Mouse (Mus musculus) midbrain, embryonic 12.5 days (tissue): ENCODE measurements around the gene Gpr4. TPM values are rescaled to one million over a fixed set of nuclear protein-coding genes. Genes with fewer than 3 reads are reported as not detected.

ENCODE experiments used
- ATAC-seq: fragments of 200-750 bp; cut with Nextera tagmentation; 2 replicates; pipeline ENCODE4 v1.8.0; 2017; ENCODE audit warnings: low read depth, moderate TSS enrichment, moderate library complexity; ENCODE audit not compliant: low FRiP score
- H3K27ac ChIP-seq: fragments of 300-500 bp; sonication (generic); replicated peaks from 2 replicates; pipeline ENCODE4 v1.5.1; 2016; ENCODE audit warnings: mild to moderate bottlenecking
- H3K27me3 ChIP-seq: fragments of 300-500 bp; sonication (generic); 2 replicates; pipeline ENCODE4 v1.6.1; 2016; ENCODE audit warnings: mild to moderate bottlenecking
- H3K36me3 ChIP-seq: fragments of 300-500 bp; sonication (generic); 2 replicates; pipeline ENCODE4 v1.6.1; 2016
- H3K4me1 ChIP-seq: fragments of 300-500 bp; sonication (generic); 2 replicates; pipeline ENCODE4 v1.6.1; 2016
- H3K4me2 ChIP-seq: fragments of 300-500 bp; sonication (generic); replicated peaks from 2 replicates; pipeline ENCODE4 v1.6.1; 2016; ENCODE audit warnings: mild to moderate bottlenecking, moderate library complexity
- H3K4me3 ChIP-seq: fragments of 300-500 bp; sonication (generic); 2 replicates; pipeline ENCODE4 v1.5.1; 2016; ENCODE audit warnings: mild to moderate bottlenecking
- H3K9ac ChIP-seq: fragments of 300-500 bp; sonication (generic); replicated peaks from 2 replicates; pipeline ENCODE4 v1.6.1; 2016; ENCODE audit warnings: mild to moderate bottlenecking, moderate library complexity
- H3K9me3 ChIP-seq: fragments of 300-500 bp; sonication (generic); 2 replicates; pipeline ENCODE4 v1.6.1; 2016; ENCODE audit warnings: mild to moderate bottlenecking
- WGBS: fragments of 180-500 bp; shearing (Covaris S2); methylation state at CpG from one replicate; pipeline ENCODE4 v1.1.7; 2016; 5-methylcytosine and 5-hydroxymethylcytosine counted together
- polyA plus RNA-seq: library from polyadenylated mRNA; unstranded; fragments of >200 nt; fragmentation: Nextera tagmentation; extraction: Ambion mirVana; gene quantifications from 2 replicates; pipeline ENCODE4 v1.2.1, GENCODE M21; 2016

Gpr4 gene
- polyA plus RNA-seq: 1.6 and 2.0 TPM in 2 replicates

DNA sequence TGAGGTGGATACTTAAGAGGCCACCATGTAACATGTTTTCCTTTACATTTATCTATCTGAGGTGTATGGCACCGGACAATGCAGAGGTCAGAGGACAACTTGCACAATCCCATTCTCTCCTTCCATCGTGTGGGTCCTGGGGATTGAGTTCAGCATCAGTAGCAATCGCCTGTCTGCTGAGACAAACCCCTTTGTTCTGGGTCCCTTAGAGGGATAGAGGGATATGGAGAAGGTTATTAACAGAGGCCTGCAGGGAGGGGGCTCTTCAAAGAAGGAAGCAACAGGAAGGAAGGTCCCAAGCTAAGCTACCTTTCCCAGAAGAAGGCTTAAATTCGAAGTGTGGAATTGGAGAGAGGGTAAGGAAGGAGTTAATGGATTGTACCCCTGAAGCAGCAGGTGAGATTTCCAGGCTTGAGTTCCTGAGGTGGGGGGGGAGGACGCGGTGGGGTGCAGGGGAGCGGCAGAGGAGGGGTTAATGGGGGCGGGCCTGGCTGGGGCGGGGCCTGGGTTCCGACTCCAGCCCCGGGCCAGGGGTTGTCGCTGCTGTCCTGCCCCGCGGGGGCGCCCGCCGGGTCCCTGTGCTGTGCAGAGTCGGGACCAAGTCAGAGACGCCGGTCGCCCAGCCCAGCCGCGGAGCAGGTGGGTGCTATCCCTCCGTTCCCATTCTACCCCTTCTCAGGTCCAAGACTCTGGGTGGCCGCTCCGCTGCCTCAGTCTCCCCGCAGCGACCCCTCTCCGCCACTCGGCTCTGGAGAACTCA is at the start of gene Gpr4:
Gpr4 (plus strand) TSS at position 543 of the 760 bp plus-strand sequence.
- Histone ChIP-seq H3K4me3 (peak within 1 kb of the TSS; percentile 45), H3K4me1 (peaks cover 12% of the 10 kb centered on the region), H3K9me3 (0 out of 2 replicates have a peak, but pooled peaks cover 4% of the 10 kb centered on the region), H3K27ac (no peak within 1 kb of the TSS), H3K27me3 (peaks cover 29% of the 10 kb centered on the region), H3K4me2 (peak within 1 kb of the TSS; percentile 72), H3K9ac (peak within 1 kb of the TSS; percentile 44; the same call in 1 of the 2 replicates), H3K36me3 (no peaks in the 10 kb centered on the region)
- WGBS: 2% methylated on average over 25 of the region's 30 CpGs
- peak; percentile 80; the same call in 1 of the 2 replicates for ATAC-seq

DNA sequence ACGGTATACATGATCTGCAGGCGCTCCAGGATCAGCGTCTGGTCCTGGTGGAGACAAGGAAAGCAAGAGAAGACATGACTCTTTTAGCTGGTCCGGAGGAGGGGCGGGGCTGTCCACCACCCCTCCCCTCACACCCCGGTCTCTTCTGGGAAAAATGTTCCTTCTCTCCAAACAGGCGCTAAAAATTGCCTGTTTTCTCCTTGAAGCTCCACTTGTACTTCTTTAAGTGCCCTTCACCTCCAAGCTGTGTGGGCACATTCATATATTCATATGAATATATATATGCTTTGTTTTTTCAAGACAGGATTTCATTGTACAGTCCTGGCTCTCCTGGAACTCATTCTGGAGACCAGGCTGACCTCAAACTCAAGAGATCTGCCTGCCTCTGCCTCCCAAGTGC is 49.4 kb upstream of the Gpr4 start:
- Histone ChIP-seq H3K9ac (no peak overlapping the region), H3K27ac (no peak overlapping the region), H3K36me3 (no peaks in the 10 kb centered on the region), H3K4me3 (no peak overlapping the region), H3K9me3 (no peaks in the 10 kb centered on the region), H3K4me2 (no peak overlapping the region), H3K27me3 (peaks cover 75% of the 10 kb centered on the region), H3K4me1 (peaks cover 35% of the 10 kb centered on the region)
- no peak for ATAC-seq
- WGBS: 83% methylated on average over 7 of the region's 7 CpGs

DNA sequence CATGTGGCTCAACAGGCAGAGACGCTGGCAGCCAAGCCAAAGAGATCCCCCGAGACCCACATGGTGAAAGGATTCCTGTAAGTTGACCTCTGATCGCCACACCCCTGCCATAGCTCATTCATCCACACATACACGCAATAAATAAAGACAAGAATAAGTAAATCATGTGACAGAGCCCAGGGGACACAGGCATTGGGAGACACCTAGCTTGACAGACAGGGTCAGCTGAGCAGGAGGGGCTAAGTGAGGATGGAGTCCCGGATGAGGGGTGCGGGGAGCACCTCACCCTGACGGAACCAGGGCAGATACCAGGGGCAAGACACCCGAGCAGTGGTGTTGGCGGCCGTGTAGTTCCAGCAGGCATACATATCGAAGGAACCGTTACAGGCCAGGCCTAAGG is 48.6 kb upstream of the Gpr4 start:
- H3K27me3 ChIP-seq: peaks cover 77% of the 10 kb centered on the region
- H3K4me3 ChIP-seq: no peak overlapping the region
- no peak overlapping the region for H3K27ac ChIP-seq
- H3K36me3 ChIP-seq: no peaks in the 10 kb centered on the region
- H3K4me2 ChIP-seq: 0 out of 2 replicates have a peak overlapping the region, but pooled peaks have one; percentile 19
- ATAC-seq: no peak
- no peak overlapping the region for H3K9ac ChIP-seq
- H3K9me3 ChIP-seq: no peaks in the 10 kb centered on the region
- peaks cover 35% of the 10 kb centered on the region for H3K4me1 ChIP-seq
- WGBS: 28% methylated on average over 12 of the region's 12 CpGs

DNA sequence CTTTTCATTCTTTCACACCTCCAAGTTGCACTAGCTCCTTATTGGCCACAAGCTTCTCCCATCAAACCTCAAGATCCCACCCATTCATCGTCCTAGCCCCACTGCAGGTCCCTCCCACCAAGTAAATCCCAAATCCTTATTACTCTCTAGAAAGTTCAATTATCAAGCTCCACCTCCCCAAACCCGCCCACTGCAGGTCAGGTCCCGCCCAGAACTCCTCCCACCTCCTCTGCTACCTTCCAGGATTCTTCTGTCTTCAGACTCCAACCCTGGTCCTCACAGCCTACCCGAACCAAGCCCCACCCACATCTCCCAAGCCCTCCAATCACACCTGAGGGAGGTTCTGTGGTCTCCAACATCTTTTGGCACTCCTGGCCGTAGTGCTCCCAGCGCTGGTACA is 48.1 kb upstream of the Gpr4 start:
- Histone ChIP-seq H3K9me3 (no peaks in the 10 kb centered on the region), H3K9ac (no peak overlapping the region), H3K27ac (no peak overlapping the region), H3K27me3 (peaks cover 74% of the 10 kb centered on the region), H3K36me3 (no peaks in the 10 kb centered on the region), H3K4me2 (0 out of 2 replicates have a peak overlapping the region, but pooled peaks have one; percentile 19), H3K4me3 (no peak overlapping the region), H3K4me1 (peaks cover 35% of the 10 kb centered on the region)
- WGBS: 1% methylated on average over 6 of the region's 6 CpGs
- ATAC-seq: no peak

DNA sequence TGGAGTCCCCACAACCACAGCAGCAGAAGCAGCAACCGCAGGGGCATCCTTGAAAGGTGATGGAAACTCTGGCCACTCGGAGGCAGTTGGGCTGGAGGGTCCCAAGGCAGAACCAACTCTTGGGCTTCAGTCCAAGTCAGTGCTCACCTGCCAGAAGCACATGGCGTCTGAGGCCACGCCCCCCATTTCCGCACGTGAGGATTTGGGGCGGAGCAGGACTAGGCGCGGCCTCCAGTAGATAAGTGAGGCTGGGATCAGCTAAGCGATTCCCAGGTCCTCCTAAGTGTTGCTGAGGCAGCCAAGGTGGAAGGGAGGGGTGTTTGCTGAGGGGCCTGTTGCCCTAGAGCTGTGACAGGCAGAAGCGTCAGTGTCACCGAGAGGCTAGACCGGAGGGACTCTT is 47.4 kb upstream of the Gpr4 start:
- no peaks in the 10 kb centered on the region for H3K9me3 ChIP-seq
- H3K36me3 ChIP-seq: no peaks in the 10 kb centered on the region
- H3K27ac ChIP-seq: no peak overlapping the region
- H3K4me1 ChIP-seq: peaks cover 27% of the 10 kb centered on the region
- 0 out of 2 replicates have a peak overlapping the region, but pooled peaks have one; percentile 1 for H3K4me3 ChIP-seq
- peak overlapping the region; percentile 19; the same call in 1 of the 2 replicates for H3K4me2 ChIP-seq
- ATAC-seq: no peak
- 2% methylated on average over 13 of the region's 13 CpGs for WGBS
- H3K9ac ChIP-seq: 0 out of 2 replicates have a peak overlapping the region, but pooled peaks have one; percentile 24
- peaks cover 66% of the 10 kb centered on the region for H3K27me3 ChIP-seq

DNA sequence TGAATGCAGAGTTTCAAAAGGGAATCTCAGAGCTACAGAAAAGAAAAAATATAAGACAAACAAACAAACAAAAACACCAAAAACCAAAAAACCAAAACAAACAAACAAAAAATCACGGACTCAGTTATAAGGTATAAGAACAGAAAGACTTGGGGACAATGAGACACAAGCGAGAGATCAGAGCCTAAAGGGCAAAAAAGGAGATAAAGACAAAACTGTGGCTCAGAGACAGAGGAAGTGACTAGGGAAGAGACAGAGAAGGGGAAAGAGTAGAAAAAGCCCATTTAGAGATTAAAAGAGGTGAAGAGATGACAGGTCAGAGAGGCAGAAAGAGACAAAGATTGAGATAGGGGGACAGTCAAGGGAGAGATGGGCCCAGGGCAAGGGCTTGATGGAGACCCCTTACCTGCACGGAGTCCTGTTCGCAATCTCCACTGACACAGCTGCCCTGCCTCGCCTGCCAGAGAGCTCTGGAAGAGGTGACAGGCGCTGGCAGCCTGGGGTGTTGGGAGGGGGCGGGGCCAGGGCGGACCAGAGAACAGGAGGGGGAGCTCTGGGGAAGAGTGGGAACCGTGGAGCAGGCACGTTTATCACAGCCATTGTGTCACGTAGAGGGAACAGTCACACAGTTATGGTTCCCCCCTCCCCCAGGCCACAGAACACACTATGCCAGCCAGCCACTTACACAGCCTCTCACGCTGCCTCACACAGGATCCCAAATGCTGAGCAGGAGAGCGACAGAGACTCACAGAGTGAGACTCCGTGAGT is 46.5 kb upstream of the Gpr4 start, which contains the start of gene Gipr:
Gipr (minus strand) TSS at position 472 of the 768 bp plus-strand sequence.
- 0 out of 2 replicates have a peak within 1 kb of the TSS, but pooled peaks have one; percentile 4 for H3K4me3 ChIP-seq
- no peaks in the 10 kb centered on the region for H3K36me3 ChIP-seq
- WGBS: 15% methylated on average over 14 of the region's 14 CpGs
- peak; percentile 47; the same call in 1 of the 2 replicates for ATAC-seq
- peaks cover 20% of the 10 kb centered on the region for H3K4me1 ChIP-seq
- H3K27me3 ChIP-seq: peaks cover 57% of the 10 kb centered on the region
- H3K4me2 ChIP-seq: peak within 1 kb of the TSS; percentile 33
- H3K9me3 ChIP-seq: no peaks in the 10 kb centered on the region
- H3K27ac ChIP-seq: no peak within 1 kb of the TSS; the same call in 1 of the 2 replicates
- peak within 1 kb of the TSS; percentile 24; the same call in 1 of the 2 replicates for H3K9ac ChIP-seq

DNA sequence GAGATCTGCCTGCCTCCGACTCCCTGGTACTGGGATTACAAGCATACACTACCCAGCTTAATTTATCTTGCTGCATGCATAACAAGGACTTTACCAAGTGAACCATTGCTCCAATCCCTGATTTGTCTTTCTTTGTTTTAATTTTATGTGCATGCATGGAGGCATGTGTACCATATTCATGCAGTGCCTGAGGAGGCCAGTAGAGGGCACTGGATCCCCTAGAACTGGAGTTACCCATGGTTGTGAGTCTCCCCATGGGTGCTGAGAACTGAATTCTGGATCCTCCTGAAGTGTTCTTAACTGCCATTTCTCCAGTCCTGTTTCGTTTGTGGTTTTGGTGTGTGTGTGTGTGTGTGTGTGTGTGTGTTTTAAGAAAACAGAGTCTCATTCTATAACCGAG is 45.3 kb upstream of the Gpr4 start:
- Histone ChIP-seq H3K9ac (no peak overlapping the region), H3K27ac (no peak overlapping the region), H3K27me3 (peaks cover 49% of the 10 kb centered on the region), H3K9me3 (no peaks in the 10 kb centered on the region), H3K36me3 (no peaks in the 10 kb centered on the region), H3K4me3 (no peak overlapping the region), H3K4me2 (no peak overlapping the region), H3K4me1 (peaks cover 24% of the 10 kb centered on the region)
- ATAC-seq: no peak
- WGBS: 97% methylated on average over 3 of the region's 3 CpGs

DNA sequence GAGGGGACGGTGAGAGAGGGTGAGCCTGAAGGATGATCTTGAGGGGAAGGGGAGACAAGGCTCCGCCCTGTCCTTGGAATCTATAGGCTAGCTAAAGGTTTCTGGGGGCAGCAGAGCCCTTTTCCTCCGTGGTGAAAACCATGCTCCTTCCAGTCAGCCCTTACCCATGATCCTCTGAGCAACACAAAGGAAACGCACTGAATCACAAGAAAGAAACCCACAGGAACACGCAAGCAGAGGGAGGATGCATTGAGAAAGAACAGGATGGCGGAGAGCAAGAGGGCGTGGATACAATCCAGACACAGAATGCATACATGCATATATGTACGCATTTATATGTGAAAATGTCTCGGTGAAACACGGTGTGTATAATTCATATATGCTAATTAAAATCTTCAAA is 42.8 kb upstream of the Gpr4 start:
- H3K9me3 ChIP-seq: no peaks in the 10 kb centered on the region
- H3K9ac ChIP-seq: no peak overlapping the region
- ATAC-seq: no peak
- no peak overlapping the region for H3K27ac ChIP-seq
- no peak overlapping the region for H3K4me2 ChIP-seq
- H3K4me1 ChIP-seq: peaks cover 33% of the 10 kb centered on the region
- peaks cover 29% of the 10 kb centered on the region for H3K27me3 ChIP-seq
- no peak overlapping the region for H3K4me3 ChIP-seq
- H3K36me3 ChIP-seq: no peaks in the 10 kb centered on the region
- 67% methylated on average over 10 of the region's 10 CpGs for WGBS

DNA sequence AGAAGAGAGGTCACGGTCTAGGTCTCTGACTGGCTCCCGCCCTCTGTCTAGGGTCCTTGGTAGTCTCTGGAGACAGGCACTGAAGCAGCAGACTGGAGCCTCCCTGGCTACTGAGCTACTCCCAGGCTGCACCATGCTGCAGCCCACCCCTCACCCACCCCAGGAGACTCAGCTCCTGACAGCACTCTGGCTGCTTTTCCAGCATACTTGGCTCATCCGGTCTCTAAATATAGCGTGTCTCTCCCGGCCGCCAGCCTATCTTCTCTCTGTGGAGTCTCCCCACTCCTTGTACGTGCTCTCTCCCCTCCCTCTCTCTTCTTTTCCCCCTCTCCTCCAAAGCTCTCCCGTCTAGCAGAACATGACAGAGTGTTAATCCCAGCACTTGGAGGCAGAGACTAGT is 42.2 kb upstream of the Gpr4 start:
- no peak overlapping the region for H3K4me3 ChIP-seq
- H3K27ac ChIP-seq: 0 out of 2 replicates have a peak overlapping the region, but pooled peaks have one; percentile 2
- no peaks in the 10 kb centered on the region for H3K9me3 ChIP-seq
- H3K9ac ChIP-seq: no peak overlapping the region
- H3K4me1 ChIP-seq: peaks cover 26% of the 10 kb centered on the region
- 68% methylated on average over 8 of the region's 8 CpGs for WGBS
- ATAC-seq: no peak
- H3K36me3 ChIP-seq: no peaks in the 10 kb centered on the region
- H3K27me3 ChIP-seq: peaks cover 23% of the 10 kb centered on the region
- no peak overlapping the region for H3K4me2 ChIP-seq

DNA sequence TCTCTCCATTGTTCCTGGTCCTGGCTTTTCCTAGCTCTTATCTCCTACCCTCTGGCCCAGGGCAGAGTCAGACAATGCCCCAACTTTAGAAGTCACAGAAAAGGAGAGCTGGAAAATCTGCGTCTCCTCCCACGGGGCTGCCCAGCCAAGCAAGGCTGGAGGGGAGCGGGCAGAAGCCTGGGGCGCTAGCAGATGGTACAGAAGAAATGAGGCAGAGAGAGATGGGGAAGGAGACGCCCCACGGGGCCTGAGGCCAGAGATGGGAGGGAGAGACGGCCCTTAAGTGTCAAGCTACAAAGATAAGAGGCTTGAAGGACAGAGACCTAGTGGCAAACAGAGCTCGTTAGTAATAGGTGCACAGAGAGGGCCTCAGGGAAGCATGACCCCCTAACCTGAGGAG is 40.5 kb upstream of the Gpr4 start:
- 52% methylated on average over 8 of the region's 8 CpGs for WGBS
- Histone ChIP-seq H3K9me3 (no peaks in the 10 kb centered on the region), H3K9ac (no peak overlapping the region; the same call in none of the 2 replicates), H3K36me3 (no peaks in the 10 kb centered on the region), H3K4me1 (peaks cover 27% of the 10 kb centered on the region), H3K4me2 (no peak overlapping the region), H3K4me3 (no peak overlapping the region), H3K27me3 (peaks cover 27% of the 10 kb centered on the region), H3K27ac (peak overlapping the region; percentile 65)
- no peak for ATAC-seq

DNA sequence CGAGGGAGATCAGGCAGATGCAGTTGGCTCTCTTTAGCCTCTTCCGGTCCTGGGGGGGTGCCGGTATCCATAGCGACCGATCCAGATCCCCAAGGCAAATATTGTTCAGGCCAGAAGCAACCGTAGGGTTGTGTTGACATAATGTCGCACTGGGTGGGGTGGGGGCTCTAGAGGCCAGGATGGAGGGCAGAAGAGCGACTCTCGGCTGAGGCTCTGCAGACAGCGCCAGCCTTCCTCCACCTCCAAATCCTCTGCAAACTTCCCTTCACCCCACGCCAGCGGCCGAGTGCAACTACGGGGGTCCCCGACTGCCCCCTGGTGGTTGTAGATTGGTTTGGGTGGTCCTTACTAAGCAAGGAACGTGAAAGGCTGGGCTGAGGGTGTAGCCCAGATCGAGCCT is 39.5 kb upstream of the Gpr4 start:
- ATAC-seq: peak; percentile 25
- H3K4me3 ChIP-seq: peak overlapping the region; percentile 36
- H3K9ac ChIP-seq: peak overlapping the region; percentile 42
- H3K4me1 ChIP-seq: peaks cover 28% of the 10 kb centered on the region
- peak overlapping the region; percentile 49 for H3K4me2 ChIP-seq
- peaks cover 38% of the 10 kb centered on the region for H3K27me3 ChIP-seq
- H3K36me3 ChIP-seq: no peaks in the 10 kb centered on the region
- 3% methylated on average over 17 of the region's 17 CpGs for WGBS
- no peaks in the 10 kb centered on the region for H3K9me3 ChIP-seq
- peak overlapping the region; percentile 65 for H3K27ac ChIP-seq
